Mouse (Mus musculus) liver (tissue): Measurements from ENCODE around the gene Gm9972.

Source experiments
- DNase-seq: peaks from one replicate; pipeline ENCODE4 v3.0.0-alpha.2; 2020; ENCODE audit warnings: mixed read lengths

Gene Gm9972

DNA sequence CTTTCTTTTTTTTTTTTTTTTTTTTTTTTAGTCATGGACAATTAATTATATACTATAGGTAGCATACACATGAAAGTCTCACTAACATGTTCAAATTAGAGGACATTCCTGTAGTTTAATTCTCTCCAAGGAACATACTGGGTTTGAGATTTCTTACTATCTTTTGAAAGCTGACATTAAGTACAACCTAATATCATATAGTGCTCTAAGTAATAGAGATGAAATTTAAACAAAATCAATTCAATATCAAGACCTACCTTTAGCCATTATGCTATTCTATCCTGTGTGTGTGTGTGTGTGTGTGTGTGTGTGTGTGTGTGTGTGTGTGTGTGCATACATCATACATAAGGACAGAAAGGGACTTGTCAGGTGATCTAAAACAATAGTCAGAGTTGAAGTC, at the start of gene Gm9972:
TSS of gene Gm9972 (plus strand) at position 301 of the 400 bp plus-strand sequence.
- DNase-seq: no peak

DNA sequence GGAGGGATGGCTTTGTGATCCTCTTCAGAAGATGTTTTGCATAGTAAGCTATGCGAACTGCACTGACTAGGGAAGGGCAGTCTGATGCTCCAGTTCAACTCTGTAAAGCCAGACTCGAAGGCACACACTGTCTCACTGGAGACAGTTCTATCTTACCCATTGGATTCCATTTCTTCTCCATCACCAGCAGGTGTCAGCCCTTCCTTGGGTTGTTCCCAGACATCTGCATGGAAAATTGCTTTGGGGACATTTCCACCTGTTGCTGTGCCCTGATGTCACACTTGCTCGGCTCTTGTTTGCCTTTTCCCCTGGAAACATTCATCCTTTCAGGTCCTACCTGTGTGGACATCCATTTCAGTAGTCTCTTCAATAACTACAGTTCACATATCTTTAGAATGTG, 36.4 kb upstream of the Gm9972 start:
- no peak for DNase-seq

DNA sequence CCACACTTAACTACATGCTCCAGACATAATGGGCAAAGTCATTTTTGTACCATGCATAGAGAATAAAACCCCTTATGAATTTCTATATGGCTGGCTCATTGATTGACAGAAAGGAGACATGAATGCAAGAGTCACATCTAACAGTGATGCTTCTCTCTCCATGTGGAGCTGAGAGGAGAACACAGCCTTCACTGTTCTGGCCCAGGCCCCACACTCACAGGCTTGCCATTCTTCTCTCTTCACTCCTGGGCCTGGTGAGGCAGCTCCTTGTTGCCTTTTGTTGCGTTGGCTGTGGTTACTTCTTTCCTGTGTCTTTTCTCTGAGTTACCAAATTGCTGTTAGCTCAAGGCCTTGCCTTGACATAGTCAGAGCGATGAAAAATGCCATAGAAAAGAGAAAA, 23.6 kb upstream of the Gm9972 start:
- no peak for DNase-seq

DNA sequence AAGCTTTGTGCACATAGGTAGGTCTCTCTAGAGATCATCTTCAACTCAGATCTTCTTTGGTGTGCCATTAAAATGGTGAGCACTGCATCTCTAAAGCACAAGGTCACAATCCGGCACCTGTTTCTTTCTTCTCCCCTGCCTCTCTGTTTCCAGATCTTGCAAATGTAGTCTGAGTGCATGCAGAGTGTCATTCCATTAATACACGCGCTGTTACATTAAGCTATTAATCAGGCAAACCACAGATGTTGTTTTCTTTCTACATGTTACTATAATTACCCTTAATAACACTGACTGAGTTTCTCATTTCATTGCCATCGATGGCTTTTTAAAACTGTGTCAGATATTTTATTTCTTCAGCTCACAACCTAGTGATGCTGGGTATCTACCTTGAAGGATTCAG, 22.6 kb upstream of the Gm9972 start:
- DNase-seq: no peak

DNA sequence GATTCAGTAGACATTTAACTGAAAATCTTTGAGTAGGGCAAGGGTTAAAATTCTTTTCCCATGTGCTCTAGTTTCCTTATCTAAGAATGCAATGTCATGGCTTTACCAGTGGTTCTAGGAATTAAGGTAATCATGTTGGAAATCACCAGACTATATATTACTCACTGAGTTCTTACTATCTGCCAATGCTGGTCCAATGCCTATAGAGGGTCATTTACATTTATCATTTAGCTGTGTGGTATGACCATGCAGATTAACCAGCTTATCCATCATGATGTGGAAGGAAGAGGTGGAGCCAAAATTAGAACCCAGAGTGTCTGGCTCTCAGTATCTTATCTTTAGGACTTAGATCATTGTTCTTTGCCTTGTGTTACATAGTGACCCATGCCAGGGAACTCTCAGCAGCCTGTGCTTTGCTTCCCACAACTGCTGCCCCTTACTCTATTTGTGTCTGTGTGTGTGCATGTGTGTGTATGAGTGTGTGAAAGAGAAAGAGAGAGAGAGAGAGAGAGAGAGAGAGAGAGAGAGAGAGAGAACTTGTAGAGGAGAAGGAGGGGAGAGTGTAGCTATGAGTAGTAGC, 12.3 kb upstream of the Gm9972 start:
- no peak for DNase-seq

DNA sequence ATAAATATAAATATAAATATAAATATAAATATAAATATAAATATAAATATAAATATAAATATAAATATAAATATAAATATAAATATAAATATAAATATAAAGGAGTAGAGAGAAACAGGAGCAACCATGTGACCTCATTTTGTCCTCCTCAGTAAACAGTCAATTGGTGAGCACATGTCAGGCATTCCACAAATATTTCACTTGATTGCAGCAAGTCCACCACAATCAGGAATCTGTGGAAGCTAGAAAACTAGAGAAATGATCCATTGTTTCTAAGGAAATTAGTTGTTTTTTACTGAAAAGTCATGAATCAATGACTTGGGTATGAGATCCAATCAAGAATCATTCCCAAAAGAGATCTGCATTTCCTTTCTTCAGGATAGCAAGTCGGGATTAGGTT, 5.7 kb upstream of the Gm9972 start:
- no peak for DNase-seq

DNA sequence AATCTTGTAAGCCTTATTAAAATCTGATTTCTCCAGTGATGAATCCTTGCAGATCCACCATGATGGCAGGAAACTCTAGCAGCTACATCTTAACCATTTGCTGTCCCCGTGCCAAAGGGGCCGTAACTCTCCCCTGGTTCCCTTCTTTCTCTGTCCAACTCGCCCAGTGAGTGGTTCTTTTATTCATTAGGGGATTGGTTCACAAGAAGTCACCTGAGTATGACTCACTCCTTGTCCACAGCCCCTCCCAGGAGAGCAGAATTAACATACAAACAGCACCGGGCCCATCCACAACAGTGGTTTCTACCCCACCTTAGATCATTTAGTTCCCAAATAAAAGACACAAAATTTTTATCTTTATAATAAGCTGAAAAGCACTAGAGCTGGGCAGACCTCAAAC, 3.4 kb upstream of the Gm9972 start:
- no peak for DNase-seq

DNA sequence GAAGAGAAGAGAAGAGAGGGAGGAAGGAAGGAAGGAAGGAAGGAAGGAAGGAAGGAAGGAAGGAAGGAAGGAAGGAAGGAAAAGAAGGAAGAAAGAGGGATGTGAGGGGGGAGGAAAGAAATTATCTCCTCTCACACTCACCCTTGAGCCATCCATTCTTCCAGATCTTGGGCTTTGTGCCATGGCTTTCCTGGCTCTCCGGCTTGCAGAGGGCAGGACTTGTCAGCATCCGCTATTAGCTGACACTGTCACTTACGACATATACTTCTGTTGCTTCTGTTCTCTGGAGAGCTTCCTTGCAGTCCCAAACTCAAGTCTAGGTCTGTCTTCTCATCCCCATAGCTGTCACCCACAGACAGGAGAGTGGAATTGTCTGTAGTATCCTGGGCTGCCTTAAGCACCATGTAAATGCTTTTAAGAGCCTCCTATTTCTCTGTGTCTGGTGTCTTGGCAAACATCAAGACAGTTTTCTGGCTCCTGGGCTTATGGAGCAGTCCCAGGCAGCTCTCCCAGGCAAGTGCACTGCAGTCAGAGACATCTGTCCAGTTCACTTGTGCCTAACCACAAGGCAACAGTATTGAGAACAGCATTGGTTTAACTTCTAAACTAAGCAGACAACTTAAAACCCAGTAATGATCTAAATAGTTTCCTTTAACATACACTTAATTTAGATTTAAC, 10.5 kb downstream of the Gm9972 start:
- no peak for DNase-seq

DNA sequence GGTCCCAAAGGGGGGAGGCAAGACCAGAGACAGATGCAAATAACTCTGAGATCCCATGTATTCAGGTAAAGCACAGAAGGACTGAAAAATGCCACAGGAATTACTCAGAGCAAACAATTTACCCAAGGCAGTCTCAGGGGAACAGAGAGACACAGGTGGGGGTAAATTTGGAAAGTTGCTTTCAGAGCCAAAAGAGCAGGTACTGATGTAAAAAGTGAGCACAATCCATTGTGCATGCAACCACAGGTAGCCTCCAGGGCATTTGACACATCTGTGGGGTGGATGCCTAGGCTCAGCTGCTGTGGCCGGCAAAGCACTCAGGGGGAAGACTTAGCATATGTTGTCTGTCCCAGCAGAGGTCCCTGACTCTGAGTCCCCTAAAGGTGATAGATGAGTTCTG, 13.8 kb downstream of the Gm9972 start:
- no peak for DNase-seq

DNA sequence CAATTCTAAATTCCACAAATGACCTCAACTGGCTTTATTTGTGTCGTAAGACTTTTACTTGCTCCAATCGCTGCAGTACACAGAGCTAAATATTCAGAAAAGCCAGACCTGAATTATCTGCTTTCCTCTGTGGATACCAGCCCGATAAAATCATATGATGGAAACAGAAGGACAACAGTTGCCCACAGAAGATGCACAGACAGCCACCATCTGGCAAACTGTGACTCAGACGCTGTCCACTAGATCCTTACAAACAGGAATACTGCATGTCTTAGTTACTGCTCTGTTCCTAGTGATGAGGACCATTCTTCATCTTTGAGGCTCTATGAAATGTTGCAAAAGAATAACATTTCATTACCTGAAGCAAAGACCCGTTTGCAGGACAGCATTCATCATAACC, 19.4 kb downstream of the Gm9972 start:
- DNase-seq: no peak

DNA sequence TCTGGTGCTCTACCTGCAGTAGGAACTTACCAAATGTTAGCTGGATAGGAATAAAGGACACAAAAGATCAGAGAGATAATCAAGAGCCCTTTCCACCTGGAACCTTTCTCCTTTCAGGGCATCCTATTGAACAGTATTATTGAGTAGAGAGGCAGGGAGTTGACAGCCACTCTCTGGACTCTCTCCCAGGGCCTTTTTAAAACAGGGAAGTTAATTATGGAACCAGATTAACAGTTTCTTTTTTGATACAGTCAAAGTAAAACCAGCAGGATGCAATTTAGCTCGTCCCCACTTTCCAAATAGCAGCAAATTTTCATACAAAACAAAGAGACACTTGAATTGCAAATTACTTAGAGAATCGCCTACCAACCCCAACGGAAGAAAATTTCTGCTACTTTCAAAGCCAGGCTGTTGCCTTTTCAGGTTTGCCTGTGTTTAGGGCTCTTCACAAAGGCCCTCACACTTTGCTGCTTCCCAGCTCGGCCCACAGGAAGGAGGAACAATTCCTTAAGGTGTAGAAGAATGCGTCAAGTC, 24.0 kb downstream of the Gm9972 start:
- DNase-seq: no peak

DNA sequence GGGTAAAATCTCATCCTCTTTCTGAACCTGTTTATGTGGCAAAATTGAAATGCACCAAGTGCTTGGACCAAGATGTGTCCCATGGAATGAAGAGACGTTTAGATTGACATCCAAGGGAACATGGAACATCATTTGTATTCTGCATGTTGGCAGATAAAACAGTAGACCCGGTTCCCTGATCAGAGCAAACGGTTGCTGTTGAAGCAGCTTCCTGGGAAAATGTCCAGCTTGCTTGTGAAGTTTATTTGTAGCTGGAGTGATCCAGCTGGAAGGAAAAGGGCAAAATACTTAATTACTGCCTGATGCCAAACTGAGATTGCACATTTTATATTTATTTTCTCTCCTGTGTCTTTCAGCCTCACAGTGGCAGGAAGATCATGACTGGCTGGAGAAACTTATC, 26.7 kb downstream of the Gm9972 start:
- DNase-seq: no peak

DNA sequence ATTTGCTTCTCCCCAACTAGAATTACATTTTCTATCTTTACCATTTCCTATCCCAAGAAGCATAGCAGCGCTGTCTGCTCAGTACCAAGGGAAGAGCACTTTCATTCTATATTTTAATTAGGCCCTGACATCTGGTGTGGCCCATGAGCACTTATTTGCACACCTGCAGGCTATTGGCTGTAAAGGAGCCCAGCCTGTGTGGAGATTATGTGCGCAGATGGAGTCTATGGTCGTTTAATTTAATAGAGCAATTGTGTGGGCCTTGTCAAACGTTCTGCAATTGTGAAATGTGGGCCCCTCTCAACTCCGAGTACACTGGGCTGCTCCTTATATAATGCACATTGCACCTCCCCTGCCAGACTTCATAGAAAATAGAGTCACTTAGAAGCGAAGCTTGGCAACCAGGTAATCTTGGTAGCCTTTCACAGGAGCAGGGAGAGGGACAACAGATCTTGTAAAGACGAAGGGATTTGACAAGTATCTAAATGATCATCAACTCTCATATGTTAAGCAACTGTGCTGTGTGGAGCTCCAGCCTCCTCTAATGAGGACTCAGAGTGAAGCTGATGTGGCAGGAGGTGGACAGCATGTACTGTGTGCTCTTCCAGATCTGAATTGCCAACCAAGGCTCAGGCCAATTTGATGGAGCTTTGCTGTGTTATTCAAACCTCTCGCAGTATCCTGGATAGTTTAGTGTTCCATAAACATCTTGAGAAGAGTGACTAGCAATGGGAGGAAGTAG, 50.9 kb downstream of the Gm9972 start:
- DNase-seq: no peak
